Mouse (Mus musculus): Measurements from ENCODE around the gene Vps53. TPM values are rescaled to one million over a fixed set of nuclear protein-coding genes. Genes with fewer than 3 reads are reported as not detected.
A peak's percentile ranks its signal among the peaks of the same experiment; 100 is the strongest.

Gene Vps53
- polyA plus RNA-seq, 1 experiment, result not detected

DNA sequence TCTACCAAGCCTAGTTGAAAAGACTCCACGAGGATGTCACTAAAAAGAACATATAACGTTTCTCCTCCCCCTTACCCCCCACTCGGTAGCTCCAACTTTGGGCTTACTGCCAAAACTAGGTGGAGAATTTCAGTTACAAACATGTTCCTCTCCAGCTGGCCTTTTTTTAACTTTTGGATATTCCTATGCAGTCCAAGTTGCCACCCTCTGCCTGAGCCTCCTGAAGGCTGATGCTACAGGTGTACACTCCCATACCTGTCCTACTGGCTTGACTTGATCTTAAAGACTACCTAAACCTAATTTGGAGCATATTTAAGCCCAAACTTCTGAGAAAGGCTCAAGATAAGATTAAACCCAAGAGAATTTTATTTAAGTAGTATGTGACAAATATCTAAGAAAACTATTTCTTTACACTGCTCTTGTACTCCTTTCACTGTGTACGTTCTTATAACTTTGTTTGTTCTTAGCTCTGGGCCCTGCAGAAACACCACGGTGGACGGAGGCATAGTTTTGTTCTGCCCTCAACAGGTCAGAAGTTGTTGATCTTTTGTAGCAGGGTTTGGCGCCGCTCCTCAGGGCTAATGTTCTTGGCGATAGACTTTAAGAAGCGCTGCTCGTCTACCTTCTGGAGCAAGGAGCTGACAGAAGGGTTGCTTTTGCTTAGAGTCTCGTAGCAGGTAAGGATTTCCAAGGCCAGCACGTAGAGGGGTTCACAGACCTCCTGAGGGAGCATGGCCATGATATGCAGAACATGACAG, 31.0 kb upstream of the Vps53 start:
- no peak overlapping the region for H3K4me3 ChIP-seq (ENCODE audit: insufficient read depth, low read depth, low read length)
- WGBS, result 76% methylated on average over 13 of the region's 13 CpGs
- H3K27ac ChIP-seq (ENCODE audit: insufficient read depth, low read depth, low read length), result no peak overlapping the region
- H3K4me1 ChIP-seq (ENCODE audit: control insufficient read depth, insufficient read depth, low read length), result no peaks in the 10 kb centered on the region
- TF ChIP-seq POLR2A (IDR thresholded peaks at IDR 0.05; ENCODE audit: insufficient read depth, low read depth, low read length) (no peak), CTCF (IDR thresholded peaks at IDR 0.05; ENCODE audit: insufficient read depth, low read depth, low read length) (no peak)

DNA sequence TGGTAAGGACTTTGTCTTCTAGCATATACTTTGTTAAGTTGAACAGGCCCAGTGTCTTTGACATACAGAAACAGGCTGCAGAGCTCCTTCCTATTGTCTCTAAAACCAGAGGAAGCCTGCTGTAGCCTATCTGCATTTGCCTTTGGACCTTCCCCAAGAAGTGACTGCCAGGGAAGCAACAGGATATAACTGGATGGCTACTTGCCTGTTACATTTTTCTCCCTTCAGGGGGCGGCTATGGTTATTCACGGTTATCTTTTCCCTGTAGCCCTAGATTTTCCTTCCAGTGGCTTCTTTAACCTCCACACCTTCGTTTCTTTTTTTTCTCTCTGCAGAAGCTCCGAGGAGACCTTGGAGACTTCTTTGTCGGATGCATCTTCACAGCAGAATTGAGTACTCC, 27.3 kb upstream of the Vps53 start:
- H3K27ac ChIP-seq (ENCODE audit: insufficient read depth, low read depth, low read length), result no peak overlapping the region
- peaks cover 2% of the 10 kb centered on the region; the same call in 1 of the 2 replicates for H3K4me1 ChIP-seq (ENCODE audit: control insufficient read depth, insufficient read depth, low read length)
- 84% methylated on average over 5 of the region's 5 CpGs for WGBS
- no peak overlapping the region for H3K4me3 ChIP-seq (ENCODE audit: insufficient read depth, low read depth, low read length)
- no peak for TF ChIP-seq POLR2A (IDR thresholded peaks at IDR 0.05; ENCODE audit: insufficient read depth, low read depth, low read length)
- TF ChIP-seq CTCF (IDR thresholded peaks at IDR 0.05; ENCODE audit: insufficient read depth, low read depth, low read length), result no peak

DNA sequence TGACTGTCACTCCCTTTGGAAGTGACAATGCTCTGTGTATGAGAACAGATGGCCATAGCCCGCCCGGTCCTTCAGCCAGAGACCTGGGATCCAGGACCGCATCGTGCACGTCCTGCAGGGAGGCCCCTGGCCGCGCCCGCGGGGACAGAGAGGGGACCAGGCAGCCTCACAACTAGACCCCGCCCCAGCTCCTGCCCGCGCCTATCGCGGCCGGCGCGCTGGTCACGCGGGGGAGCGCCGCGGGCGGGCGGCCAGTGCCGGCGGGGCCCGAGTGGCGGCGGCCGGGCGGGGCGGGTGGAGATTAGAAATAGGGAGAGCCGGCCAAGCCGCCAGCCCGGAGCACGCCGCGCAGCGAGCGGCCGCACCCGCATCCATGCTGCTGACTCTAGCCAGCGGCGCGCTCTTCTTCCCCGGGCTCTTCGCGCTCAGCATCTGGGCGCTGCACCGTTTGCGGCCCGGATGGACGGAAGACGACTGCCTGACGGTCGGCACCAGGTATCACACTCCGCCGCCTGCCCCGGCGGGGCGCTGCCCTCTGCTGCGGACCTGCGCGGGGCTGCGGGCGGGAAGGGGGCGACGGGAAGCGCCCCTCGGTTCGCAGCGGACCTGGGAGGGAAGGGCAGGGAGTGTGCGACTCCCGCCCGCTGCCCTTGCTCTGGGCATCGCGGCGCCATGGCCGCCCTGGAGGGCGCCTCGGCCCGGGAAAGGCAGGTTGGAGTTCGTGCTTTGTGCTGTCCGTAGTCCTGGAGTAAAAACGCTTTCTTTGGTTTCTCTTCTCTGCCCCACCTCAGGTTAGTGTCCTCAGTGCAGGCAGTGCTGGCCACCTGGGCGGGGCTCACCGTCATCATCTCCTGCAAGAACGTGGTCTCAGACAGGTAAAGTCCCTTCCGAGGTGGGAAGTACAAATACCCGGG, 22.6 kb upstream of the Vps53 start:
- Histone ChIP-seq H3K27ac (ENCODE audit: insufficient read depth, low read depth, low read length) (no peak overlapping the region), H3K4me3 (ENCODE audit: insufficient read depth, low read depth, low read length) (peak overlapping the region; percentile 98), H3K4me1 (ENCODE audit: control insufficient read depth, insufficient read depth, low read length) (peaks cover 4% of the 10 kb centered on the region)
- under 1% methylated on average over 90 of the region's 90 CpGs for WGBS
- TF ChIP-seq POLR2A (IDR thresholded peaks at IDR 0.05; ENCODE audit: insufficient read depth, low read depth, low read length) (peak; percentile 44; the same call in 1 of the 2 replicates), CTCF (IDR thresholded peaks at IDR 0.05; ENCODE audit: insufficient read depth, low read depth, low read length) (no peak)

DNA sequence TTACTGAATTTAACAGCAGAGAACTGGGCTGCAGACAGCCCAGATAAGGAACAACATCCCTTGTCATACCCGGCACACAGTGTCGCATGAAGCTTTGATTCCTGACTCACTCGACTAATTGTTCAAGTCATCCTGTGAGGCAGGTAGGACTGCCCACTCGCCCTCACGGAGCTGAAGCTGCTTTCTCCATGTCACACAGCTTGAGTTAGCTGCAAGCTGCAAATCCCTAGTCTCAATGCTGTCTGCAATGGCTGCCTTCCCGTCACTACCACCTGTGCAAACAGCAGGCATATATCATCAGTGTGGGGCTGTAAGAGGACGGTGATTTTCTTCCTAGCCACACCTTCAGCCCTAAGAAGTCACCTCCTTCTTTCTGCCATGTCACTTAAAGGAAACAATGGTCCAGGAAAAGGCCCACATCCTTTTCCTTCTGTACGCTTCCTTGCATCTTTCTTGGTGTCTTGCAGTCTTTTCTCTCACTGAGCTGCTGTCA, 17.6 kb upstream of the Vps53 start:
- Histone ChIP-seq H3K4me1 (ENCODE audit: control insufficient read depth, insufficient read depth, low read length) (peaks cover 7% of the 10 kb centered on the region), H3K27ac (ENCODE audit: insufficient read depth, low read depth, low read length) (no peak overlapping the region), H3K4me3 (ENCODE audit: insufficient read depth, low read depth, low read length) (no peak overlapping the region)
- TF ChIP-seq CTCF (IDR thresholded peaks at IDR 0.05; ENCODE audit: insufficient read depth, low read depth, low read length) (no peak), POLR2A (IDR thresholded peaks at IDR 0.05; ENCODE audit: insufficient read depth, low read depth, low read length) (no peak)
- 47% methylated on average over 8 of the region's 8 CpGs for WGBS

DNA sequence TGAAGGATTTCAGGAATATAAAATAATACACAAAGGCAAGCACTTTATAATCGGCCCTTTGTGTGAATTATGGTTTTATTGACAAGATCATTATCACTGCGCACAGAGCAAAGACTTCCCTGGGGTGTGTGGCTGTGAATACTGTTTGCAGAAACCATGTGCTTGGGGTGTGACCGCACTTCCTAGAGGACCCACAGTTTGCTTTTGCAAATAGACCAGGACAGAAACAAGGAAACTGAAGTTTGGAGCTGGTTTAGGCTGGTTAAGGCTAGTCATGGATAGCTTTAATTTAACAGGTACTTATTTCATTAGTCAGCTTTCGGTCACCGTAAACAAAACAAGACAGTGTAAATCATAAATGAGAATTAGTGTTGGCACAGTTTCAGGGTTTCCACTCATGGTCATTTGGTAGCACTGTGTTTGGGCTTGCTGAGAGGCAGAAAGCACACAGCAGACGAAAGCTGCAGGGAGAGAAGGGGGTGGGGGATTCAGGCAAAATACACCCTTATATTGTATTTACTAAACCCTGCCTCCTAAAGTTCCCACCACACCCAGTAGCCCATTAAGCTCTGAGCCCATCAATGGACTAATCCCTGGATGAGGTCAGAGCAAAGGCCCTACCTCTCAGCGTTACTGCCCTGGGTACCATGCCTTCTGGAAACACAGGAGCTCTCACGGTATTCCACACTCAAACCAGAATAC, 17.0 kb upstream of the Vps53 start:
- H3K4me3 ChIP-seq (ENCODE audit: insufficient read depth, low read depth, low read length), result no peak overlapping the region
- peaks cover 5% of the 10 kb centered on the region for H3K4me1 ChIP-seq (ENCODE audit: control insufficient read depth, insufficient read depth, low read length)
- no peak overlapping the region for H3K27ac ChIP-seq (ENCODE audit: insufficient read depth, low read depth, low read length)
- 64% methylated on average over 8 of the region's 8 CpGs for WGBS
- no peak for TF ChIP-seq POLR2A (IDR thresholded peaks at IDR 0.05; ENCODE audit: insufficient read depth, low read depth, low read length)

DNA sequence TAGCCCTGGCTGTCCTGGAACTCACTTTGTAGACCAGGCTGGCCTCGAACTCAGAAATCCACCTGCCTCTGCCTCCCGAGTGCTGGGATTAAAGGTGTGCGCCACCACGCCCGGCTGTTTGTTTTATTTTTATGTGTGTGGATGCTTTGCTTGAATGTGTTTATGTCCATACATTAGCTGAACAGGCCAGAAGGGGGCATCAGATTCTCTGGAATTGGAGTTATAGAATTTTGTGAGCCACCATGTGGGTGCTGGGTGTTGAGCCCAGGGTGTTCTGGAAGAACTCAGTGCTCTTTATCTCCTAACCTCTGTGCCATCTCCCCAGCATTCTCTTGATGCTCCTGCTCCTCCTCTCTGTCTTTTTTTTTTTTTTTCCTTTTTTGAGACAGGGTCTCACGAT, 7.5 kb upstream of the Vps53 start:
- H3K4me1 ChIP-seq (ENCODE audit: control insufficient read depth, insufficient read depth, low read length), result no peaks in the 10 kb centered on the region
- no peak overlapping the region for H3K27ac ChIP-seq (ENCODE audit: insufficient read depth, low read depth, low read length)
- H3K4me3 ChIP-seq (ENCODE audit: insufficient read depth, low read depth, low read length), result no peak overlapping the region
- TF ChIP-seq CTCF (IDR thresholded peaks at IDR 0.05; ENCODE audit: insufficient read depth, low read depth, low read length) (no peak), POLR2A (IDR thresholded peaks at IDR 0.05; ENCODE audit: insufficient read depth, low read depth, low read length) (no peak)
- WGBS, result 84% methylated on average over 6 of the region's 6 CpGs

DNA sequence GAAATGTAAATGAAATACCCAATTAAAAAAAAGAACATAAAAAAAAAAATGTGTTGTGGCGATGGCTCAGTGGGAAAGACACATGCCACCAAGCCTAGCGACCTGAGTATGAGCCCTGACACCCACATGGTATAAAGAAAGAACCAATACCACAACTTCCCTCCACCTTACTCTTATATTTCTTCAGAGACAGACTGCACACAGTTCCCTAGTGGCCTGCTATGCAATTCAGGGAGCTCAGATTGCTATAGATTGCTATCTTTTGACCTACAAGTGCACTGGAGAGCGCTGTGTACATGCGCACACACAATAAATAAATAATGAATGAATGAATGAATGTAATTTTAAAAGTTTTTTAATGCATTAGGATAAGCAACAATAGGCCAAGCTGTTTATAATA, 4.3 kb upstream of the Vps53 start:
- Histone ChIP-seq H3K4me1 (ENCODE audit: control insufficient read depth, insufficient read depth, low read length) (peaks cover 1% of the 10 kb centered on the region; the same call in 1 of the 2 replicates), H3K4me3 (ENCODE audit: insufficient read depth, low read depth, low read length) (no peak overlapping the region), H3K27ac (ENCODE audit: insufficient read depth, low read depth, low read length) (no peak overlapping the region)
- no peak for TF ChIP-seq CTCF (IDR thresholded peaks at IDR 0.05; ENCODE audit: insufficient read depth, low read depth, low read length)
- no peak for TF ChIP-seq POLR2A (IDR thresholded peaks at IDR 0.05; ENCODE audit: insufficient read depth, low read depth, low read length)
- WGBS, result 83% methylated on average over 4 of the region's 4 CpGs

DNA sequence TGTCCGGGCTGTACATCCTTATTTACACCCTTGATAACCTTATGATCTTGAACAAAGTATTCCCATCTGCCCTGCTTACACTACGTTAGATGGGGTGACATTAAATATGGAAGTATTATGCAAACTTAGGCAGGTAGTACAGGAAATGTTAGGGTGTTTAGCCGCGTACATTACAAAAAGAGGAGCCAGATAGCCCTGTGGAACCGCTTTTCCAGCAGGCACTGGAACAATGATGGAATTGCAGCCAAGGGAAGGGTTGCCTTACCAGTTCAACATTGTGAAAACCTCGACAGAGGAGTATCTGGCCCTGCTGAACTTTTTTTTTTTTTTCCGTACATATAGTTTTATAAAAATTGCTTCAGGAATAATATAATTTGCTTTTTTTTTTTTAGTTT, 696 bp upstream of the Vps53 start:
- TF ChIP-seq CTCF (IDR thresholded peaks at IDR 0.05; ENCODE audit: insufficient read depth, low read depth, low read length) (no peak), POLR2A (IDR thresholded peaks at IDR 0.05; ENCODE audit: insufficient read depth, low read depth, low read length) (no peak)
- H3K4me1 ChIP-seq (ENCODE audit: control insufficient read depth, insufficient read depth, low read length), result peaks cover 4% of the 10 kb centered on the region; the same call in 1 of the 2 replicates
- peak overlapping the region; percentile 86 for H3K4me3 ChIP-seq (ENCODE audit: insufficient read depth, low read depth, low read length)
- 14% methylated on average over 7 of the region's 7 CpGs for WGBS
- no peak overlapping the region for H3K27ac ChIP-seq (ENCODE audit: insufficient read depth, low read depth, low read length)
